Mouse (Mus musculus): ENCODE measurements around the gene Cetn2. TPM values are rescaled to one million over a fixed set of nuclear protein-coding genes. Genes with fewer than 3 reads are reported as not detected.

Cetn2 gene
- total RNA-seq (2014; fragmentation: Nextera tagmentation): 18.5 and 22.1 TPM in 2 replicates
- total RNA-seq (2017): 140 and 157 TPM in 2 replicates
- 3.2 and 4.6 TPM in 2 replicates for polyA plus RNA-seq (2012)

DNA sequence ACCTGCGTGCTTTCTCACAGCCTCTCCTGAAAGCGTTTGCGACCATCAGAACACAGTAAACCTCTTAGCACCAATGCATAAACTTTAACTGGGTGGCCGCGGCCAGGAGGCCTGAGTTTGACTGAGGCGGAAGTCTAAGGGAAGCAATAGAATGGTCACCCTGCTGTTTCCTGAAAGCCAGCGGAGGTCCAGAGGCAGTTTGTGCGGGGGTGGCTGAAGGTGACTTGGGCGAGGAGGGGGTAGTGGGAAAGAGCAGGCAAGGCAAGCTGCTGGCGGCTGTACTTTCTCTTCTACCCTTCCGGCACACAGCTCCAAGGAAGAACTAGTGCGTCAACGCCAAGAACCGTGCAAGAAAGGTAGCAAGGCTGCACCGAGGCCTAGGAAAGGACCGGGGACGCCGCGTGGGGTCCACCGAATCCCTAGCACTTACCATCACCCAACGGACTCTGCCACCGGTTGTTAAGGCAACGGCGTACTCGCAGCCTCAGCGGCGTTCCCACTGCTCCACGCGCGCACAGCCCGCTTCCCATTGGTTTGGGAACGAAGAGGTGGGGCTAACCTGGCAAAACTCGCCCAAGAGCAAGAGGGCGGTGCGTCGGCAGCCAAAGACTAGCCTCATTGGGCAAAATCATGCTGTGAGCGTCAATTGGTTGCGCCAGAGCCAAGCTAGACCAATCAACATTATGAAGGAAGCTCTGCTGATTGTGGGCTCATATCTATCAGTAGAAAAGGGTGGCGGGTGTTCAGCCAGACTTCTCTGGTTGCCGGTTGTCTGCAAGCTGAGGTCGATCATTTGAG is at the start of gene Cetn2, which contains the start of gene Nsdhl:
Gene Cetn2, minus strand, starts transcription at position 528 of the 798 bp plus-strand sequence.
Gene Nsdhl, plus strand, starts transcription at position 674 of the 798 bp plus-strand sequence.
- H3K9me3 ChIP-seq (replicated peaks): no peaks in the 10 kb centered on the region
- DNase-seq (ENCODE audit: low spot score) (peak; percentile 56), ATAC-seq (ENCODE audit: extremely low read depth, insufficient number of reproducible peaks, low FRiP score, poor library complexity, severe bottlenecking) (peak; percentile 96)
- peak within 1 kb of the TSS; percentile 79 for H3K4me3 ChIP-seq (ENCODE audit: low read depth, low read length)
- H3K36me3 ChIP-seq (replicated peaks): peaks cover 25% of the 10 kb centered on the region
- no peak for TF ChIP-seq GATA1 (IDR thresholded peaks at IDR 0.05; ENCODE audit: borderline replicate concordance, low read length)
- no peak for TF ChIP-seq POLR2AphosphoS5 (IDR thresholded peaks at IDR 0.05; ENCODE audit: insufficient replicate concordance, low read depth, low read length)
- no peak for TF ChIP-seq TAL1 (conservative IDR thresholded peaks at IDR 0.05; ENCODE audit: low read depth, low read length)
- TF ChIP-seq CTCF (IDR thresholded peaks at IDR 0.05; ENCODE audit: low read depth, low read length): no peak
- no peak for TF ChIP-seq GATA2 (IDR thresholded peaks at IDR 0.05; ENCODE audit: borderline replicate concordance, low read depth, low read length)
- no peaks in the 10 kb centered on the region for H3K27me3 ChIP-seq (ENCODE audit: insufficient read depth, low read length)
- peaks cover 15% of the 10 kb centered on the region for H3K4me1 ChIP-seq (ENCODE audit: insufficient read depth, low read depth, low read length)

DNA sequence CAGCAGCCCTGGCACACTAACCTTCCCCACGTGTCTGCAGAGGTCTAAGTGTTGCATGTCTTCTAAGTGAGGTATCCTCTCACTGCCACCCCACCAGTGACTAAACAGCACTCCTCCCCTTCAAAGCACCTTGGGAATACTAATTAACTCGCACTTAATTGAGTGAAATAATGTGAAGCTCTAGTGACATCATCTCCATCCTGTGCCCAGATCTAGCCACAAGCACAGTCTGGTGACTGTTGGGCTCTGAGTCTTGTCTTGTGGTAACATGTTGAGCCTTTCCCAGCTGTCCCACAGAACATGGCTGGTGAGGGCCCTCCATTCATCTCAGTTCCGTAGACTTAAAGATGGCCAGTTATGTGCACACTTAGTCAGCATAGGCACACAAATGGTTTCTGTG is 44.5 kb upstream of the Cetn2 start:
- H3K36me3 ChIP-seq (replicated peaks): peaks cover 56% of the 10 kb centered on the region
- no peak overlapping the region for H3K4me3 ChIP-seq (ENCODE audit: low read depth, low read length)
- no peak for TF ChIP-seq POLR2AphosphoS5 (IDR thresholded peaks at IDR 0.05; ENCODE audit: insufficient replicate concordance, low read depth, low read length)
- DNase-seq (ENCODE audit: low spot score): no peak
- ATAC-seq (ENCODE audit: extremely low read depth, insufficient number of reproducible peaks, low FRiP score, poor library complexity, severe bottlenecking): no peak
- no peaks in the 10 kb centered on the region for H3K9me3 ChIP-seq (replicated peaks)
- no peaks in the 10 kb centered on the region for H3K4me1 ChIP-seq (ENCODE audit: insufficient read depth, low read depth, low read length)
- H3K27me3 ChIP-seq (ENCODE audit: insufficient read depth, low read length): no peaks in the 10 kb centered on the region

DNA sequence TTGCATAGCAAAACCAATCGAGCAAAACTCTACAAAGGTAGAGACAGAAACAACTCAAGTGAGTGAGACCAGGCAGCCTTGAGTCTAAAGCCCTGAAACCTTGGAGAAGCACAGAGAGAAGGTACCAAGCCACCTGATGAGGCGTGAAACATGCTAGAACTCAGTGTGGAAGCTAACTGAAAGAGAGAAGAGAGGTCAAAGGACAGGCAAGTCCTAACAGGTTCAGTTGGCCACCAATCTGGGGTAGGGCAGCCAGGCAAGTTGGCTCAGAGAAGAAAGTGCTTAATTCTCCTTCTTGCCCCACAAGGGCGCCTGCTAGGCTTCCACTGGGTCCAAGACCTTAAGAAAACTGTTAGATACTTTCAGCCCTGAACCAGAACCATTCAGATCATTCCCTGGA is 43.3 kb upstream of the Cetn2 start:
- DNase-seq (ENCODE audit: low spot score) (no peak), ATAC-seq (ENCODE audit: extremely low read depth, insufficient number of reproducible peaks, low FRiP score, poor library complexity, severe bottlenecking) (no peak)
- Histone ChIP-seq H3K27me3 (ENCODE audit: insufficient read depth, low read length) (no peaks in the 10 kb centered on the region), H3K9me3 (replicated peaks) (no peaks in the 10 kb centered on the region), H3K4me1 (ENCODE audit: insufficient read depth, low read depth, low read length) (no peaks in the 10 kb centered on the region), H3K36me3 (replicated peaks) (peaks cover 68% of the 10 kb centered on the region), H3K4me3 (ENCODE audit: low read depth, low read length) (no peak overlapping the region)
- TF ChIP-seq GATA2 (IDR thresholded peaks at IDR 0.05; ENCODE audit: borderline replicate concordance, low read depth, low read length) (no peak), TAL1 (conservative IDR thresholded peaks at IDR 0.05; ENCODE audit: low read depth, low read length) (no peak), CTCF (IDR thresholded peaks at IDR 0.05; ENCODE audit: low read depth, low read length) (no peak), GATA1 (IDR thresholded peaks at IDR 0.05; ENCODE audit: borderline replicate concordance, low read length) (no peak), POLR2AphosphoS5 (IDR thresholded peaks at IDR 0.05; ENCODE audit: insufficient replicate concordance, low read depth, low read length) (no peak)

DNA sequence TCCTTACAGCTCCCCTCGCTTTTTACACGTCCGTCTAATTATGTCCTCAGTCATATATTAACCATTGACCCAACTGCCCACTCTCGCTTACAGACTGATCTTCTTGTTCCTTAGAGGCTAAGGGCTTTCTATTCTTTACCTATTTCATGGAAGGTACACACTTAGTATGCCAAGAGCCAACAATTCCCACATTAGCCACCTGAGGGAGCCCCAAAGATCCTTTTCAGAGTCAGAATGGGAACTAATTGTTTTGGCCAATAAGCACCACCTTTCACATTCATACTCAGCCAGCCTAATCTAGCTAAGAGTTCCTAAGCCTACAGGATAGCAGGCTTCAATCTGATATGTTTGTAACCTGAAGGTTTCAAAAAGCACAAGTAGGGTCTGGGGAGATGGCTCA is 42.2 kb upstream of the Cetn2 start:
- H3K36me3 ChIP-seq (replicated peaks): peaks cover 79% of the 10 kb centered on the region
- H3K4me1 ChIP-seq (ENCODE audit: insufficient read depth, low read depth, low read length): no peaks in the 10 kb centered on the region
- no peaks in the 10 kb centered on the region for H3K27me3 ChIP-seq (ENCODE audit: insufficient read depth, low read length)
- TF ChIP-seq POLR2AphosphoS5 (IDR thresholded peaks at IDR 0.05; ENCODE audit: insufficient replicate concordance, low read depth, low read length) (no peak), CTCF (IDR thresholded peaks at IDR 0.05; ENCODE audit: low read depth, low read length) (no peak), GATA2 (IDR thresholded peaks at IDR 0.05; ENCODE audit: borderline replicate concordance, low read depth, low read length) (no peak), GATA1 (IDR thresholded peaks at IDR 0.05; ENCODE audit: borderline replicate concordance, low read length) (no peak), TAL1 (conservative IDR thresholded peaks at IDR 0.05; ENCODE audit: low read depth, low read length) (no peak)
- no peak for DNase-seq (ENCODE audit: low spot score)
- H3K4me3 ChIP-seq (ENCODE audit: low read depth, low read length): no peak overlapping the region
- no peak for ATAC-seq (ENCODE audit: extremely low read depth, insufficient number of reproducible peaks, low FRiP score, poor library complexity, severe bottlenecking)
- no peaks in the 10 kb centered on the region for H3K9me3 ChIP-seq (replicated peaks)

DNA sequence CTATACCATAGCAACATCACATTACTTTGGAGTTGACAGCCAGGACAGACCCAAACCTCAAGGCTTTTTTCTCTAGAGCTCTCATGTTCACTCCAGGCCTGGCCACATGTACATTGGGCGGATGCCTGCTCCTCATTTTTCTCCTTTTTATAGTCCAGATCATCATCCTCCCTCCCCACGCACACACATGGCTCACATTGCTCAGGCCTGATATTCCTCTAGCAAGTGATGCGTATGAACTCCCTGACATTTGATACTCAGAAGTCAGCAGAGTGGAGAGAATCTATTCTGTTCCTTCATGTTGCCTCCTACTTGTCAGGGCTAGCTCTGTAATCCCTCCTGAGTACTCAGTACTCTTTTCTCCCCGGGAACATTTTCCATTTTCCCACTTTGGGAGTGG is 38.3 kb upstream of the Cetn2 start:
- Histone ChIP-seq H3K9me3 (replicated peaks) (no peaks in the 10 kb centered on the region), H3K36me3 (replicated peaks) (peaks cover 89% of the 10 kb centered on the region), H3K4me1 (ENCODE audit: insufficient read depth, low read depth, low read length) (no peaks in the 10 kb centered on the region), H3K27me3 (ENCODE audit: insufficient read depth, low read length) (no peaks in the 10 kb centered on the region), H3K4me3 (ENCODE audit: low read depth, low read length) (no peak overlapping the region)
- TF ChIP-seq CTCF (IDR thresholded peaks at IDR 0.05; ENCODE audit: low read depth, low read length) (no peak), GATA2 (IDR thresholded peaks at IDR 0.05; ENCODE audit: borderline replicate concordance, low read depth, low read length) (no peak), GATA1 (IDR thresholded peaks at IDR 0.05; ENCODE audit: borderline replicate concordance, low read length) (no peak), TAL1 (conservative IDR thresholded peaks at IDR 0.05; ENCODE audit: low read depth, low read length) (no peak), POLR2AphosphoS5 (IDR thresholded peaks at IDR 0.05; ENCODE audit: insufficient replicate concordance, low read depth, low read length) (no peak)
- DNase-seq (ENCODE audit: low spot score) (no peak), ATAC-seq (ENCODE audit: extremely low read depth, insufficient number of reproducible peaks, low FRiP score, poor library complexity, severe bottlenecking) (no peak)

DNA sequence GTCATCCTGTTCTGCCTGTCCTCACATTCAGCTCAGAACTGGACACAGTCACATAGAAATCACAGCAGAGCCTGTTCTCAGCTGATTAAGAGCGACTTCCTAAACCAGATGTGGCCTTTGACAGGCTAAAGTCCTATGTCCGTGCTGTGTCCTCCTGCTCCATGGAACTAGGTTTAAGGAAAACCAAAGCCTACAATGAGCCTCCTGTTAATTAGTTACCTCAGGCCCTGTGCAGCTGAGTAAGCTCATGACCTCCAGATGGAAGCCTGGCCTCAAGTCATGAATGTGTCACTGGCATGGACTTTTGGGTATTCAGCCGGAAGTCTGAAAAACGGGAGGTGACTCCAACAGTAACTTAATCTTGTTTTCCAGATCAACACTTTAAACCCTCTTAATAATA is 35.3 kb upstream of the Cetn2 start:
- Histone ChIP-seq H3K4me1 (ENCODE audit: insufficient read depth, low read depth, low read length) (no peaks in the 10 kb centered on the region), H3K9me3 (replicated peaks) (no peaks in the 10 kb centered on the region), H3K36me3 (replicated peaks) (peaks cover 82% of the 10 kb centered on the region), H3K27me3 (ENCODE audit: insufficient read depth, low read length) (no peaks in the 10 kb centered on the region), H3K4me3 (ENCODE audit: low read depth, low read length) (no peak overlapping the region)
- no peak for DNase-seq (ENCODE audit: low spot score)
- no peak for ATAC-seq (ENCODE audit: extremely low read depth, insufficient number of reproducible peaks, low FRiP score, poor library complexity, severe bottlenecking)
- TF ChIP-seq TAL1 (conservative IDR thresholded peaks at IDR 0.05; ENCODE audit: low read depth, low read length) (no peak), CTCF (IDR thresholded peaks at IDR 0.05; ENCODE audit: low read depth, low read length) (no peak), GATA2 (IDR thresholded peaks at IDR 0.05; ENCODE audit: borderline replicate concordance, low read depth, low read length) (no peak), GATA1 (IDR thresholded peaks at IDR 0.05; ENCODE audit: borderline replicate concordance, low read length) (no peak), POLR2AphosphoS5 (IDR thresholded peaks at IDR 0.05; ENCODE audit: insufficient replicate concordance, low read depth, low read length) (no peak)

Measured in G1E (cell line).